Comparison of ENCODE assay signal across 8 mouse cellular contexts in the genomic region with DNA sequence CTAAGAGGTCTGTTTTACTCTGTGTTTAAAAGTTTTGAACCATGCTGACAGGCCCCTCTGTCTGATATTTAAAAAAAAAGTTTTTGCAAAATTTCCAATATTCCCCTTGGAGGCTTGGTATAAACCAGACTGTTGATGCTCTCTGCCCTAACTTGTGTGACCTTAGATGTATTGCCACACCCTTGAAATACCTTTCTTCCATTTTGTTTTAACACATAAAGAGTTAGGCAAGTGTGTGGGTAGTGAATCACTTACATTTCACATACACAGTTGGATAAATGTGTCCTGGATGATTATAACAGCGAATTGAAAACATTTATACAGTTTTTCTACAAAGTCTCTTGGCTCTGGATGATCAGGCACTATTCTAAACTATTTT. TPM values are rescaled to one million over a fixed set of nuclear protein-coding genes. Genes with fewer than 3 reads are reported as not detected.
DNase-seq lines count a peak whose midpoint lies in the region; ATAC-seq lines count a peak whose summit lies in the region.
"Had no signal": no experiment of that assay in that cellular context is flagged by ENCODE, and none has a peak within 500 bp of the region (broad histone marks: within the 10 kb centered on the region; RNA-seq: fewer than 3 reads in every experiment).

No protein-coding gene starts in this region.

- no peak overlapping the region for H3K27ac ChIP-seq in neural tube, embryonic 11.5 days (ENCODE audit: low read depth, low read length)
- no peak overlapping the region for H3K27ac ChIP-seq in forebrain, embryonic 12.5 days
- H3K27ac ChIP-seq in liver, embryonic 12.5 days = peak overlapping the region; percentile 97

- H3K36me3 ChIP-seq in neural tube, embryonic 11.5 days (ENCODE audit: control insufficient read depth, insufficient read depth, low read length) = no peaks in the 10 kb centered on the region
- H3K36me3 ChIP-seq in forebrain, embryonic 12.5 days (replicated peaks) = peaks cover 4% of the 10 kb centered on the region; the same call in 1 of the 2 replicates
- peaks cover 26% of the 10 kb centered on the region for H3K36me3 ChIP-seq in liver, embryonic 12.5 days

- ATAC-seq in neural tube, embryonic 11.5 days (ENCODE audit: insufficient read depth, low FRiP score, low TSS enrichment) = no peak
- no peak for ATAC-seq in forebrain, embryonic 12.5 days (ENCODE audit: low FRiP score)
- no peak for ATAC-seq in liver, embryonic 12.5 days
- ATAC-seq in megakaryocyte-erythroid progenitor cell, adult 5-6 weeks (replicated peaks; ENCODE audit: low FRiP score, low TSS enrichment, poor library complexity, severe bottlenecking) = no peak

- peak overlapping the region; percentile 83 for H3K4me3 ChIP-seq in neural tube, embryonic 11.5 days (ENCODE audit: low read depth, low read length)
- H3K4me3 ChIP-seq in forebrain, embryonic 12.5 days (replicated peaks) = peak overlapping the region; percentile 92
- H3K4me3 ChIP-seq in liver, embryonic 12.5 days = peak overlapping the region; percentile 85

- WGBS in neural tube, embryonic 11.5 days = 68% methylated on average over 1 of the region's 1 CpGs
- 71% methylated on average over 1 of the region's 1 CpGs for WGBS in forebrain, embryonic 12.5 days
- 42% methylated on average over 1 of the region's 1 CpGs for WGBS in liver, embryonic 12.5 days (ENCODE audit: insufficient replicate concordance)

- peak overlapping the region; percentile 70; the same call in 1 of the 2 replicates for H3K9ac ChIP-seq in neural tube, embryonic 11.5 days (ENCODE audit: low read length)
- peak overlapping the region; percentile 95 for H3K9ac ChIP-seq in forebrain, embryonic 12.5 days
- peak overlapping the region; percentile 98 for H3K9ac ChIP-seq in liver, embryonic 12.5 days

- H3K4me2 ChIP-seq in neural tube, embryonic 11.5 days (ENCODE audit: low read depth) = peak overlapping the region; percentile 60
- H3K4me2 ChIP-seq in forebrain, embryonic 12.5 days = peak overlapping the region; percentile 65
- H3K4me2 ChIP-seq in liver, embryonic 12.5 days = peak overlapping the region; percentile 74

- DNase-seq in neural tube, embryonic 11.5 days (ENCODE audit: low spot score) = no peak
- DNase-seq in neural tube, embryonic 10.5 days (ENCODE audit: extremely low spot score, low spot score) = no peak
- DNase-seq in yolk sac, embryonic 10.5 days (ENCODE audit: low spot score) = no peak
- no peak for DNase-seq in cerebellum, adult 18-20 months
- DNase-seq: right cerebral cortex, adult 18-20 months had no signal

- no peaks in the 10 kb centered on the region for H3K27me3 ChIP-seq in neural tube, embryonic 11.5 days (ENCODE audit: control insufficient read depth, insufficient read depth, low read length)
- 0 out of 2 replicates have a peak, but pooled peaks cover 4% of the 10 kb centered on the region for H3K27me3 ChIP-seq in forebrain, embryonic 12.5 days
- H3K27me3 ChIP-seq in liver, embryonic 12.5 days (replicated peaks) = no peaks in the 10 kb centered on the region

- H3K4me1 ChIP-seq in neural tube, embryonic 11.5 days (ENCODE audit: control insufficient read depth, insufficient read depth, low read length) = peaks cover 3% of the 10 kb centered on the region
- H3K4me1 ChIP-seq in forebrain, embryonic 12.5 days = peaks cover 14% of the 10 kb centered on the region
- H3K4me1 ChIP-seq in liver, embryonic 12.5 days = peaks cover 75% of the 10 kb centered on the region

- no peaks in the 10 kb centered on the region for H3K9me3 ChIP-seq in neural tube, embryonic 11.5 days (ENCODE audit: control insufficient read depth, low read length)
- no peaks in the 10 kb centered on the region for H3K9me3 ChIP-seq in forebrain, embryonic 12.5 days
- H3K9me3 ChIP-seq in liver, embryonic 12.5 days (replicated peaks) = no peaks in the 10 kb centered on the region

RNA-seq across cellular contexts. Expression of a gene that starts 1.1 kb away (rescaled TPM):
- 39.2 and 49.4 TPM in 2 replicates for polyA plus RNA-seq in neural tube, embryonic 11.5 days (2014; fragmentation: Nextera tagmentation; extraction: Ambion mirVana)
- polyA plus RNA-seq in forebrain, embryonic 12.5 days (2016; fragmentation: Nextera tagmentation; extraction: Ambion mirVana) = 45.6 and 49.6 TPM in 2 replicates
- polyA plus RNA-seq in liver, embryonic 12.5 days (2016; fragmentation: Nextera tagmentation; extraction: Ambion mirVana) = 50.3 and 50.6 TPM in 2 replicates
- total RNA-seq in megakaryocyte-erythroid progenitor cell, adult 5-6 weeks (2014; fragmentation: Nextera tagmentation) = 41.4 and 52.2 TPM in 2 replicates
- 28.8 and 42.0 TPM in 2 replicates for total RNA-seq in megakaryocyte-erythroid progenitor cell, adult 5-6 weeks (2017)

RNA-seq across cellular contexts. Expression of a gene that starts 14.5 kb away (rescaled TPM):
- polyA plus RNA-seq in neural tube, embryonic 11.5 days (2014; fragmentation: Nextera tagmentation; extraction: Ambion mirVana) = 169 and 185 TPM in 2 replicates
- polyA plus RNA-seq in forebrain, embryonic 12.5 days (2016; fragmentation: Nextera tagmentation; extraction: Ambion mirVana) = 146 and 154 TPM in 2 replicates
- polyA plus RNA-seq in liver, embryonic 12.5 days (2016; fragmentation: Nextera tagmentation; extraction: Ambion mirVana) = 150 and 151 TPM in 2 replicates
- 73.8 and 94.9 TPM in 2 replicates for total RNA-seq in megakaryocyte-erythroid progenitor cell, adult 5-6 weeks (2014; fragmentation: Nextera tagmentation)
- total RNA-seq in megakaryocyte-erythroid progenitor cell, adult 5-6 weeks (2017) = 87.9 and 98.2 TPM in 2 replicates
